Mouse (Mus musculus) hindbrain, postnatal 0 days (tissue): ENCODE results near the gene Clpx. TPM values are rescaled to one million over a fixed set of nuclear protein-coding genes. Genes with fewer than 3 reads are reported as not detected.
"Not testable (repeated sequence)": the region's sequence is repeated elsewhere in the genome, so short reads cannot be mapped to it uniquely, and the experiment has no call there.

ENCODE experiments used
- ATAC-seq: fragments of 200-750 bp; cut with Nextera tagmentation; 2 replicates; pipeline ENCODE4 v1.8.0; 2017; ENCODE audit warnings: mild to moderate bottlenecking, moderate TSS enrichment, moderate library complexity
- DNase-seq: peaks from one replicate; pipeline ENCODE4 v3.0.0-alpha.2; 2015; ENCODE audit warnings: low spot score
- H3K27ac ChIP-seq: fragments of 300-500 bp; sonication (generic); 2 replicates; pipeline ENCODE4 v1.5.1; 2014; ENCODE audit warnings: mild to moderate bottlenecking
- H3K27me3 ChIP-seq: fragments of 300-500 bp; sonication (generic); 2 replicates; pipeline ENCODE4 v1.6.1; 2014; ENCODE audit warnings: low read length, mixed read lengths; ENCODE audit not compliant: insufficient read depth
- H3K36me3 ChIP-seq: fragments of 300-500 bp; sonication (generic); 2 replicates; pipeline ENCODE4 v1.6.1; 2014; ENCODE audit warnings: low read length, mixed read lengths; ENCODE audit not compliant: insufficient read depth
- H3K4me1 ChIP-seq: fragments of 300-500 bp; sonication (generic); 2 replicates; pipeline ENCODE4 v1.6.1; 2014; ENCODE audit warnings: antibody characterized with exemption, low read length, mixed read lengths; ENCODE audit not compliant: insufficient read depth
- H3K4me2 ChIP-seq: fragments of 300-500 bp; sonication (generic); 2 replicates; pipeline ENCODE4 v1.6.1; 2014; ENCODE audit warnings: low read depth, mild to moderate bottlenecking, low read length, moderate library complexity, mixed read lengths
- H3K4me3 ChIP-seq: fragments of 300-500 bp; sonication (generic); 2 replicates; pipeline ENCODE4 v1.5.1; 2014; ENCODE audit warnings: low read length
- H3K9ac ChIP-seq: fragments of 300-500 bp; sonication (generic); replicated peaks from 2 replicates; pipeline ENCODE4 v1.6.1; 2014; ENCODE audit warnings: mild to moderate bottlenecking, low read length, moderate library complexity, mixed read lengths
- H3K9me3 ChIP-seq: fragments of 300-500 bp; sonication (generic); 2 replicates; pipeline ENCODE4 v1.6.1; 2016; ENCODE audit warnings: low read length, mixed read lengths
- CTCF ChIP-seq: IDR thresholded peaks from 2 replicates; pipeline ENCODE4 v1.5.1; 2016; ENCODE audit warnings: antibody characterized with exemption, control low read depth, low read depth
- WGBS: fragments of 180-500 bp; shearing (Covaris S2); extraction: QIAGEN DNeasy Blood & Tissue Kit; methylation state at CpG from one replicate; pipeline ENCODE4 v1.1.7; 2014; 5-methylcytosine and 5-hydroxymethylcytosine counted together
- polyA plus RNA-seq: library from polyadenylated mRNA; unstranded; fragments of >200 nt; fragmentation: Nextera tagmentation; extraction: Ambion mirVana; gene quantifications from 2 replicates; pipeline ENCODE4 v1.2.1, GENCODE M21; 2015
- total RNA-seq: library from RNA; depleted of rRNA; stranded (reverse); fragments of >200 nt; gene quantifications from 2 replicates; pipeline ENCODE4 v1.2.3, GENCODE M21; 2014

Gene Clpx
- total and polyA plus RNA-seq, 2 experiments from 2014 or later, result 22.7 to 37.1 TPM

DNA sequence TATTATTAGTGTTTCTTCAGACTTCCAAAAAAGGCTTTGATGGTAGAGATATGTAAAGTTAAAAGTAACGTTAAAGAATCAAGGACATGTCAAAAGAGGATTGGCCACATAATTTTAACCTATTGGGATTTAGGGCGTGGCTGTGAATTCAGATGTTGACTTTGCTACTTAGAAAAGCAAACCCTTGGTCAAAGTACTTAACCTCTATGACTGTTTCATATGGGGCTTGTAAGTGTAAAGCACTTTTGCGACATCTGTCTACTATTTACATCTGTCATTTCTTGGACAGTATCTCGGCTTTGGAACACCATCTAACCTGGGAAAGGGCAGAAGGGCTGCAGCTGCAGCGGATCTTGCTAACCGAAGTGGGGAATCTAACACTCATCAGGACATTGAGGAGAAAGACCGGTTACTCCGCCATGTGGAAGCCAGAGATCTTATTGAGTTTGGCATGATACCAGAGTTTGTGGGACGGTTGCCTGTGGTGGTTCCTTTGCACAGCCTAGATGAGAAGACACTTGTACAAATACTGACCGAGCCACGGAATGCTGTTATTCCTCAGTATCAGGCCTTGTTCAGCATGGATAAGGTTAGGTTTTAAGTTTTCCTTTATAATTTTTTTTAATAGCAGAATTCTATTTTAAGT is 28.3 kb downstream of the Clpx start:
- 89% methylated on average over 11 of the region's 11 CpGs for WGBS
- no peak overlapping the region for H3K9ac ChIP-seq
- no peak for DNase-seq
- H3K27ac ChIP-seq, result no peak overlapping the region
- ATAC-seq, result no peak
- H3K4me1 ChIP-seq, result no peaks in the 10 kb centered on the region
- no peak overlapping the region for H3K4me3 ChIP-seq
- no peak for TF ChIP-seq CTCF
- no peak overlapping the region for H3K4me2 ChIP-seq
- peaks cover 60% of the 10 kb centered on the region for H3K36me3 ChIP-seq
- no peaks in the 10 kb centered on the region for H3K9me3 ChIP-seq
- H3K27me3 ChIP-seq, result no peaks in the 10 kb centered on the region

DNA sequence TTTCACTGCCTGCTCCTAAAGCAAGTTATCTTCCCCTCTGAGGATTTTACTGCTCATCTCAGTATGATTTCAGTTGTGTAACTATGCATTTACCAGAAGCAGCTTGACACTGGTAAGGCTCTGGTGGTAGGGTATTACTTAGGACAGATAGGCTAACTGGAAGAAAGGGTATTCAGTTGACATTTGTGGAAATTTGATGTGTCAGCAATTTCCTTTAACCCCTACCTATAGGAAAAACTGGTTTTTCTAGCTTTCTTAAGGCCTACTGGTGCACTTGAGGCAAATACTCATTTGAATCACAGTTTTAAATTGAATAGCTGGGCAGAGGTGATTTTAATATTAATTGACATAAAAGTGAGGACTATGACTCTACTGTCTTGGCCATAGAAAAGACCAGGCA is 31.9 kb downstream of the Clpx start:
- Histone ChIP-seq H3K4me3 (no peak overlapping the region), H3K36me3 (peaks cover 45% of the 10 kb centered on the region), H3K4me2 (no peak overlapping the region), H3K27me3 (no peaks in the 10 kb centered on the region), H3K4me1 (no peaks in the 10 kb centered on the region), H3K9me3 (no peaks in the 10 kb centered on the region), H3K9ac (no peak overlapping the region), H3K27ac (no peak overlapping the region)
- TF ChIP-seq CTCF, result no peak
- ATAC-seq, result no peak
- no peak for DNase-seq

DNA sequence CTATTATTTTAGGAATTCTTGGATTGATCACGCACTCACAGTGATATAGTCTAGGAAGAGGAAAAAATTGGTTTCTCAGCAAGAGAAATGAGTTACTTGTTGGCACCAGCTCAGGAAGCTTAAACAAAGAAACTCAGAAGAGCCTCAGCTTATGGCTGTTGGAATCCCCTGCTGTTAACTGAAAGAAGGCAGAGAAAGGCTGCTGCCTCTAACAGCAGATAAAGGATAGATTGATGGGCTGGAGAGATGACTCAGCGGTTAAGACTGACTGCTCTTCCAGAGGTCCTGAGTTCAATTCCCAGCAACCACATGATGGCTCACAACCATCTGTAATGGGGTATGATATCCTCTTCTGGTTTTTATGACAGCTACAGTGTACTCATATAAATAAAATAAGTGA is 33.3 kb downstream of the Clpx start:
- Histone ChIP-seq H3K9me3 (no peaks in the 10 kb centered on the region), H3K4me2 (no peak overlapping the region), H3K36me3 (peaks cover 40% of the 10 kb centered on the region), H3K27ac (no peak overlapping the region), H3K9ac (no peak overlapping the region), H3K4me3 (no peak overlapping the region), H3K4me1 (no peaks in the 10 kb centered on the region), H3K27me3 (no peaks in the 10 kb centered on the region)
- ATAC-seq (no peak), DNase-seq (no peak)
- 88% methylated on average over 2 of the region's 2 CpGs for WGBS
- TF ChIP-seq CTCF, result no peak

DNA sequence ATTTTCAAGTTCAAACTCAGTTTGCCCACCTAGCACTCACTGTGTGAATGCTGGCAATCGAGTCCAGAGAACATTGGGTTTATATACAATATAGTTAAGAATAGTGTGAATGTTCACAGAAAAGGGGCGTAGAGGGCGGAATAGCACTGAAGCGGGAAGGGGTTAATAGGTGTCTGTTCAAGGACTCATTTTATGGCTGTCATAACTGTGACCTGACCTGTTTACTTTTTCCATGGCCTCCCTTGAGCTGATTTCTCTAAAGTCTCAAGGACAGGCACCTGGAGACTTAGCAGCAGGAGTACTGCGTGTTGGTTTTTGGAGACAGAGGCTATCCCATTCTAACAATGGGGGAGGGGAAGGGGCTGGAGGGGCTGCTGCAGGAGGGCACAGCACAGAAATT is 39.9 kb downstream of the Clpx start:
- H3K4me2 ChIP-seq, result no peak overlapping the region
- H3K27ac ChIP-seq, result no peak overlapping the region
- no peaks in the 10 kb centered on the region for H3K27me3 ChIP-seq
- H3K36me3 ChIP-seq, result 0 out of 2 replicates have a peak, but pooled peaks cover 4% of the 10 kb centered on the region
- H3K9ac ChIP-seq, result no peak overlapping the region
- H3K9me3 ChIP-seq, result no peaks in the 10 kb centered on the region
- WGBS, result 90% methylated on average over 5 of the region's 5 CpGs
- ATAC-seq, result no peak
- H3K4me3 ChIP-seq, result no peak overlapping the region
- no peaks in the 10 kb centered on the region for H3K4me1 ChIP-seq
- no peak for DNase-seq
- no peak for TF ChIP-seq CTCF

DNA sequence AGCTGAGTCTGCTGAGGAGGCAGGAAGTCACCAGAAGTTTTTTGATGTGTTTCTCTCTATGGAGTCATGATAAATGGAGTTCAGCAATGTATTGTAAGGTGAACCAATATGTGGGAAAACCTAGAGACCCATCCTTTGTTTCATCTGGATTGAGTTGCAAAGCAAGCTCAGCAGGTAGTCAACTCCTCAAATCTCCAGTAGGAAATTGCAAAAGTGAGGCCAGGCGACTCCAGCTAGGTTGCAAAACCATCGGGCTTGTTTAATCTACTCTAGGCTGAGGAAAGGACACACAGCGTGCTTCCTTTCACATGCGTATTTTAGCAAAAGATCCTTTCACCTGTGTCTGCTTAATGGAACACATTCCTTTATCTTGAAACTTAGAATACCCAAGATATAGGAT is 45.1 kb downstream of the Clpx start:
- Histone ChIP-seq H3K4me3 (no peak overlapping the region), H3K36me3 (no peaks in the 10 kb centered on the region), H3K27me3 (no peaks in the 10 kb centered on the region), H3K4me2 (no peak overlapping the region), H3K4me1 (no peaks in the 10 kb centered on the region), H3K9ac (no peak overlapping the region), H3K27ac (no peak overlapping the region), H3K9me3 (no peaks in the 10 kb centered on the region)
- 83% methylated on average over 4 of the region's 4 CpGs for WGBS
- DNase-seq (no peak), ATAC-seq (no peak)
- TF ChIP-seq CTCF, result no peak

DNA sequence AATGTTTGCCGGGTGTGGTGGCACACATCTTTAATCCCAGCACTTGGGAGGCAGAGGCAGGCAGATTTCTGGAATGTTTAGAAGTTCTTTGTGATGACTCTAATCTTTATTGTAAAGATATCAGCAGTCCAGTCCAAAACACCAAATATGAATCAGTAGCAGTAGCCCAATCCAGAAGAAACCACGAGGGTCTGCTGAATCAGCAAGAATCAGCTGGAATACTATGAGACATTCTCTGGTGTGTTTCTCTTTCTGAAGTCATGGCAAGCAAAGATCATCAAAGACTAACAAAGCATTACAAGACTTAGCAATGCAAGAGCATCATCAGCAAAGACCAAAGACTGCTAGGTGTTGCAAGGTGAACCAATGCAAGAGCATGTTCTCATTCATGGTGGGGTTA is 46.4 kb downstream of the Clpx start:
- Histone ChIP-seq H3K36me3 (no peaks in the 10 kb centered on the region), H3K9me3 (no peaks in the 10 kb centered on the region), H3K9ac (no peak overlapping the region), H3K4me1 (no peaks in the 10 kb centered on the region), H3K4me3 (no peak overlapping the region), H3K27me3 (no peaks in the 10 kb centered on the region), H3K4me2 (no peak overlapping the region), H3K27ac (no peak overlapping the region)
- WGBS, result 93% methylated on average over 2 of the region's 2 CpGs
- TF ChIP-seq CTCF, result no peak
- ATAC-seq (no peak), DNase-seq (no peak)

DNA sequence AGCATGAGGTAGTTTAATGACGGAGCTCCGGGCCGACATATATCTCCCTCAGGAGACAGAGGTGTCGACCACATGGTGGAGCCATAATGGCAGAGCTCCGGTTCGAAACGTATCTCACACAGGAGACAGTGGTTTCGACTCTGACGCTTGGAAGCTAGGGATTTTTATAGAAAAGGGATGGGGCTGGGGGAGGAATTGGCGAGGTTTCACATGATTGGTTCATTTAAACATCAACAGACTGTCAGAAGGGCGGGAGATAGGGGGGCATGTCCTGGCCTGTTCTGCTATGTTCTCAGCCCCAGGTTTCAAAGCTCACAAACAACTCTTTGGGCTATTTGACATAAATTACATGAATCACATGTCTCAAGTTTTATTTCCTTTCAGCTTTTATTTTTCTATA is 51.4 kb downstream of the Clpx start:
- Histone ChIP-seq H3K27ac (peak overlapping the region; percentile 98), H3K4me2 (peak overlapping the region; percentile 89), H3K4me3 (peak overlapping the region; percentile 94), H3K9ac (0 out of 2 replicates have a peak overlapping the region, but pooled peaks have one; percentile 24), H3K4me1 (peaks cover 12% of the 10 kb centered on the region)
- H3K36me3 ChIP-seq, H3K9me3 ChIP-seq, H3K27me3 ChIP-seq: not testable (repeated sequence)
- TF ChIP-seq CTCF, result peak; percentile 25
- peak; percentile 25; the same call in 1 of the 2 replicates for ATAC-seq
- WGBS, result 64% methylated on average over 11 of the region's 11 CpGs
- DNase-seq, result peak; percentile 18
